Comparison of ENCODE assay signal across 28 mouse cellular contexts in genomic region chr1:121348875-121349847, GRCm38 (mm10). TPM values are rescaled to one million over a fixed set of nuclear protein-coding genes. Genes with fewer than 3 reads are reported as not detected.
DNase-seq lines count a peak whose midpoint lies in the region; ATAC-seq and TF ChIP-seq lines count a peak whose summit lies in the region.
"Had no signal": no experiment of that assay in that cellular context is flagged by ENCODE, and none has a peak within 500 bp of the region (broad histone marks: within the 10 kb centered on the region; RNA-seq: fewer than 3 reads in every experiment).

No protein-coding gene starts in this region.

- DNase-seq in adrenal gland, postnatal 10 days: peak; percentile 15
- no peak for DNase-seq in adrenal gland, adult 8-10 months
- peak; percentile 98 for DNase-seq in liver, adult 2 months (ENCODE audit: extremely low read depth, low read depth, low spot score)
- DNase-seq in liver, postnatal 0 days: no peak
- no peak for DNase-seq in stomach, postnatal 0 days (ENCODE audit: low spot score)
- no peak for DNase-seq in thymus, adult 2 months
- DNase-seq: adrenal gland, postnatal 36 days; B cell, adult 2 months; cerebellum, adult 11 months; cerebellum, adult 2 months; cerebellum, adult 9-11 months; cerebellum, postnatal 25 days; gastrocnemius, adult 2 months; gastrocnemius, postnatal 14 days; heart, adult 2 months; kidney, adult 11 months had no signal

- WGBS in liver, adult 2 months: 17% methylated on average over 4 of the region's 4 CpGs
- 57% methylated on average over 4 of the region's 4 CpGs for WGBS in liver, postnatal 0 days (ENCODE audit: insufficient replicate concordance)
- WGBS in stomach, postnatal 0 days: 76% methylated on average over 4 of the region's 4 CpGs
- WGBS in thymus, adult 2 months: 74% methylated on average over 4 of the region's 4 CpGs

- H3K36me3 ChIP-seq in liver, adult 2 months (ENCODE audit: control insufficient read depth, insufficient read depth, low read length): no peaks in the 10 kb centered on the region
- H3K36me3 ChIP-seq in liver, postnatal 0 days (replicated peaks; ENCODE audit: insufficient read depth, low read length): no peaks in the 10 kb centered on the region
- H3K36me3 ChIP-seq in stomach, postnatal 0 days (ENCODE audit: control insufficient read depth, insufficient read depth, low read length): no peaks in the 10 kb centered on the region
- no peaks in the 10 kb centered on the region for H3K36me3 ChIP-seq in thymus, adult 2 months (ENCODE audit: control insufficient read depth, insufficient read depth, low read length)
- H3K36me3 ChIP-seq: embryonic facial prominence, embryonic 12.5 days; embryonic facial prominence, embryonic 15.5 days; forebrain, embryonic 12.5 days; forebrain, embryonic 15.5 days; G1E; heart, embryonic 10.5 days; heart, embryonic 13.5 days; hindbrain, embryonic 13.5 days; intestine, embryonic 15.5 days had no signal

- ATAC-seq in liver, postnatal 0 days: no peak
- ATAC-seq in stomach, postnatal 0 days (ENCODE audit: low FRiP score, low TSS enrichment): no peak
- ATAC-seq: forebrain, embryonic 15.5 days; hindbrain, embryonic 16.5 days; intestine, embryonic 15.5 days; Patski had no signal

- no peak overlapping the region for H3K4me3 ChIP-seq in liver, adult 2 months (ENCODE audit: insufficient read depth, low read depth, low read length)
- H3K4me3 ChIP-seq in liver, postnatal 0 days (ENCODE audit: low read depth, low read length): no peak overlapping the region
- H3K4me3 ChIP-seq in stomach, postnatal 0 days (ENCODE audit: low read depth, low read length): no peak overlapping the region
- no peak overlapping the region for H3K4me3 ChIP-seq in thymus, adult 2 months (ENCODE audit: control insufficient read depth, insufficient read depth, low read length)
- H3K4me3 ChIP-seq: embryonic facial prominence, embryonic 12.5 days; embryonic facial prominence, embryonic 15.5 days; forebrain, embryonic 12.5 days; forebrain, embryonic 15.5 days; gastrocnemius, adult 2 months; heart, adult 2 months; heart, embryonic 10.5 days; heart, embryonic 13.5 days; hindbrain, embryonic 13.5 days; intestine, embryonic 15.5 days had no signal

- no peaks in the 10 kb centered on the region for H3K9me3 ChIP-seq in liver, postnatal 0 days (ENCODE audit: low read length)
- H3K9me3 ChIP-seq in stomach, postnatal 0 days (ENCODE audit: control insufficient read depth, low read length): no peaks in the 10 kb centered on the region
- H3K9me3 ChIP-seq: embryonic facial prominence, embryonic 12.5 days; forebrain, embryonic 12.5 days; forebrain, embryonic 15.5 days; G1E; heart, embryonic 10.5 days; heart, embryonic 13.5 days; intestine, embryonic 15.5 days had no signal

- peaks cover 23% of the 10 kb centered on the region for H3K4me1 ChIP-seq in liver, adult 2 months (ENCODE audit: control insufficient read depth, insufficient read depth, low read length)
- H3K4me1 ChIP-seq in liver, postnatal 0 days (ENCODE audit: insufficient read depth): 0 out of 2 replicates have a peak, but pooled peaks cover 1% of the 10 kb centered on the region
- no peaks in the 10 kb centered on the region for H3K4me1 ChIP-seq in stomach, postnatal 0 days (replicated peaks; ENCODE audit: control insufficient read depth, insufficient read depth)
- H3K4me1 ChIP-seq in thymus, adult 2 months (replicated peaks; ENCODE audit: control insufficient read depth, insufficient read depth, low read length): no peaks in the 10 kb centered on the region
- H3K4me1 ChIP-seq: embryonic facial prominence, embryonic 12.5 days; embryonic facial prominence, embryonic 15.5 days; forebrain, embryonic 12.5 days; forebrain, embryonic 15.5 days; heart, embryonic 10.5 days; heart, embryonic 13.5 days; hindbrain, embryonic 13.5 days; intestine, embryonic 15.5 days had no signal

- no peaks in the 10 kb centered on the region for H3K79me2 ChIP-seq in liver, adult 2 months (ENCODE audit: control insufficient read depth, insufficient read depth, low read length)

- no peak for TF ChIP-seq POLR2A in liver, adult 2 months (IDR thresholded peaks at IDR 0.05; ENCODE audit: extremely low read depth, insufficient read depth, low read length)
- no peak for TF ChIP-seq POLR2A in thymus, adult 2 months (IDR thresholded peaks at IDR 0.05; ENCODE audit: control insufficient read depth, extremely low read depth, insufficient read depth, low read length, poor library complexity)

- H3K4me2 ChIP-seq in liver, postnatal 0 days (ENCODE audit: low read depth, low read length): no peak overlapping the region
- no peak overlapping the region for H3K4me2 ChIP-seq in stomach, postnatal 0 days (replicated peaks; ENCODE audit: low read depth)
- H3K4me2 ChIP-seq: embryonic facial prominence, embryonic 12.5 days; embryonic facial prominence, embryonic 15.5 days; forebrain, embryonic 12.5 days; forebrain, embryonic 15.5 days; heart, embryonic 13.5 days; hindbrain, embryonic 13.5 days; intestine, embryonic 15.5 days had no signal

- TF ChIP-seq CTCF in liver, adult 2 months (IDR thresholded peaks at IDR 0.05; ENCODE audit: low read depth, low read length): no peak
- TF ChIP-seq CTCF in liver, postnatal 0 days (IDR thresholded peaks at IDR 0.05; ENCODE audit: low read depth): no peak
- no peak for TF ChIP-seq CTCF in stomach, postnatal 0 days (IDR thresholded peaks at IDR 0.05; ENCODE audit: low read depth)
- no peak for TF ChIP-seq CTCF in thymus, adult 2 months (IDR thresholded peaks at IDR 0.05; ENCODE audit: borderline replicate concordance, control insufficient read depth, extremely low read depth, insufficient read depth, low read length, poor library complexity)

- H3K27me3 ChIP-seq in liver, adult 2 months (ENCODE audit: control insufficient read depth, insufficient read depth, low read length): no peaks in the 10 kb centered on the region
- H3K27me3 ChIP-seq in liver, postnatal 0 days (ENCODE audit: insufficient read depth, low read length): no peaks in the 10 kb centered on the region
- no peaks in the 10 kb centered on the region for H3K27me3 ChIP-seq in stomach, postnatal 0 days (ENCODE audit: control insufficient read depth, insufficient read depth, low read length)
- no peaks in the 10 kb centered on the region for H3K27me3 ChIP-seq in thymus, adult 2 months (ENCODE audit: control insufficient read depth, insufficient read depth, low read length)
- H3K27me3 ChIP-seq: CH12.LX; embryonic facial prominence, embryonic 12.5 days; embryonic facial prominence, embryonic 15.5 days; forebrain, embryonic 12.5 days; forebrain, embryonic 15.5 days; heart, embryonic 13.5 days; hindbrain, embryonic 13.5 days; intestine, embryonic 15.5 days had no signal

- H3K9ac ChIP-seq in liver, adult 2 months (ENCODE audit: low read depth, low read length): no peak overlapping the region
- H3K9ac ChIP-seq in liver, postnatal 0 days (replicated peaks): no peak overlapping the region
- no peak overlapping the region for H3K9ac ChIP-seq in stomach, postnatal 0 days (ENCODE audit: low read length)
- H3K9ac ChIP-seq: embryonic facial prominence, embryonic 12.5 days; embryonic facial prominence, embryonic 15.5 days; forebrain, embryonic 12.5 days; forebrain, embryonic 15.5 days; heart, embryonic 13.5 days; hindbrain, embryonic 13.5 days; intestine, embryonic 15.5 days had no signal

- no peak for TF ChIP-seq EP300 in liver, postnatal 0 days (IDR thresholded peaks at IDR 0.05; ENCODE audit: low read depth)
- no peak for TF ChIP-seq EP300 in stomach, postnatal 0 days (optimal IDR thresholded peaks at IDR 0.05)

- H3K27ac ChIP-seq in liver, adult 2 months (replicated peaks; ENCODE audit: insufficient read depth, low read depth, low read length): peak overlapping the region; percentile 92
- H3K27ac ChIP-seq in liver, postnatal 0 days (ENCODE audit: low read depth): no peak overlapping the region
- peak overlapping the region; percentile 30; the same call in 1 of the 2 replicates for H3K27ac ChIP-seq in stomach, postnatal 0 days (replicated peaks)
- no peak overlapping the region for H3K27ac ChIP-seq in thymus, adult 2 months (ENCODE audit: control insufficient read depth, insufficient read depth, low read length)
- H3K27ac ChIP-seq: embryonic facial prominence, embryonic 12.5 days; embryonic facial prominence, embryonic 15.5 days; forebrain, embryonic 12.5 days; forebrain, embryonic 15.5 days; gastrocnemius, adult 2 months; heart, adult 2 months; heart, embryonic 10.5 days; heart, embryonic 13.5 days; hindbrain, embryonic 13.5 days; intestine, embryonic 15.5 days had no signal

RNA-seq across cellular contexts. Expression of gene Insig2, which starts 16.8 kb away (rescaled TPM):
- 10 to 100 TPM; 47.9 to 89.9 TPM for total RNA-seq in adrenal gland, postnatal 10 days (2021)
- total RNA-seq in adrenal gland, adult 8-10 months (2022): 10 to 100 TPM; 51.3 to 66.0 (median 56.9) TPM
- total RNA-seq in liver, adult 2 months (2014; rRNA removed): 178 and 228 TPM in 2 replicates
- 166 and 243 TPM in 2 replicates for polyA plus RNA-seq in liver, adult 2 months (2012; rRNA removed)
- polyA plus RNA-seq in liver, postnatal 0 days (2015; fragmentation: Nextera tagmentation; extraction: Ambion mirVana): 42.5 and 47.7 TPM in 2 replicates
- 34.9 and 42.8 TPM in 2 replicates for polyA plus RNA-seq in stomach, postnatal 0 days (2015; fragmentation: Nextera tagmentation; extraction: Ambion mirVana)
- polyA plus RNA-seq in thymus, adult 2 months (2012; rRNA removed): 27.5 and 27.6 TPM in 2 replicates

Comparison
In these comparisons a context has a peak if more than half of its experiments do, and no peak if none do; other contexts are left out.
1. DNase-seq: peak in adrenal gland, postnatal 10 days (single experiment) and liver, adult 2 months (single experiment); none in adrenal gland, adult 8-10 months (single experiment), liver, postnatal 0 days (single experiment), stomach, postnatal 0 days (single experiment) and thymus, adult 2 months (single experiment).
2. H3K27ac ChIP-seq: peak in liver, adult 2 months (single experiment) and stomach, postnatal 0 days (single experiment); none in liver, postnatal 0 days (single experiment) and thymus, adult 2 months (single experiment).